Mouse (Mus musculus): ENCODE results near the gene Cep164.

GRCm38 (mm10) chr9:45838434-45839138, 10.1 kb upstream of the Cep164 start, which contains the start of gene Bace1:
- TF ChIP-seq GATA1 (IDR thresholded peaks at IDR 0.05; ENCODE audit: borderline replicate concordance, low read length) (no peak), FLI1 (IDR thresholded peaks at IDR 0.05; ENCODE audit: low read length) (no peak)
